Mouse (Mus musculus): ENCODE data around the gene Sh3yl1.
A peak's percentile ranks its signal among the peaks of the same experiment; 100 is the strongest.

Sh3yl1 gene

DNA sequence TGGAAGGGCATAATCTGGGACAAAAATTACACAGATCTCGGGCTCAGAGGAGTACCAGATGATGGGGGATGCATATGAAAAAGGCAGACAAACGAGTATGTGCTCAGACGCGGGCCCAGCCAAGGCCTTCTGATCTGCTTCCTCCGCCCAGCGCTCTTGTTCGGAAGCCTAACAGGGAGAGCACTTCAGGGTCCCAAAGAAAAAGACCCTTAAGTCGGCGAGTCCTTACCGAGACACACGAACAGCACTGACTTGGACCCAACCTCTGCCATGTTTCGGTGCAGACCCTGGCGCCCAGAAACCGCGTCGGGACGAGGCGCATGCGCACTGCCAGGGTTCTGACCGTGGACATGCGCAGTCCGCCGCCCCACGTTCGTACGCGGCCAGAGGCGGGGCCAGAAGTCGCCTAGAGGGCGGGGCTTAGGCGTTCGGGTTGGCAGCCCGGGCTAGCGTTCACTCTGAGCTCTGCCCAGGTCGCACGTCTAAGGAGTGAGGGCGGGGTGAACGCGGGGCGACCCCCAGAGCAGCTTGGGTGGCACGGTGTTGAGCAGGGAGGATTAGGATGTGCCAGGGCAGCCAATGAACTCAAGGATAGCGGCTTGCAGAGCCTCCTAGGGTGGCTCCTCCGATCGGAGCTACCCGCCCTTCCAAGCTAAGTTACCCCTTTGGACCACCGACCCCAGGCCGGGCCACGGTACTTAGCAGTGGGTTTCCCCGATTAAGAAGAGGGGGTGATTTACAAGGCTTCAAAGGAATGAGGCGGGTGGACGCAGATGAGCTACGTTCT lies at the start of gene Sh3yl1, which contains the start of gene Acp1:
TSS of gene Sh3yl1 (plus strand) at position 408 of the 787 bp plus-strand sequence.
TSS of gene Acp1 (minus strand) at position 329 of the 787 bp plus-strand sequence.
- DNase-seq, result peak; percentile 95

DNA sequence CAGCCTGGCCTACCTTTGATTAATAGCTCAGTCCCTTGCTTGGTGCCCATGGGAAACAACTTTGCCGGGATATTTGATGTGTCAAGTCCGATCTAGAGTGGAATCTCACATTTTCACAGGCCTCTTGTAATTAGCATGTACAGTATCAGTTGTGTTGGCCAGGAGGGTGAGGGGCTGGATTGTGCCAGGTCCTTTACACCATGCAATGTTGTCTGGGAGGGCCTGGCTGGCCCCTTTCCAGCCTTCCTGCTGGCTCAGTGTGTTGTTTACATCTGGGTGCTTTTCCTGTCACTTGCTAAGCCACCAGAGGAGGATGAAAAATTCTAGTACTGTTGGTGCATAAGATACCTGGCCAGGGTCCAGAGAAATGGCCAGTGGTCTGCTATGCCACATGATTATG lies 47.1 kb upstream of the Sh3yl1 start:
- no peak for DNase-seq

GRCm38 (mm10) chr12:30865781-30866180 lies 45.7 kb upstream of the Sh3yl1 start:
- DNase-seq, result no peak

GRCm38 (mm10) chr12:30879447-30879846 lies 32.0 kb upstream of the Sh3yl1 start:
- DNase-seq, result no peak

DNA sequence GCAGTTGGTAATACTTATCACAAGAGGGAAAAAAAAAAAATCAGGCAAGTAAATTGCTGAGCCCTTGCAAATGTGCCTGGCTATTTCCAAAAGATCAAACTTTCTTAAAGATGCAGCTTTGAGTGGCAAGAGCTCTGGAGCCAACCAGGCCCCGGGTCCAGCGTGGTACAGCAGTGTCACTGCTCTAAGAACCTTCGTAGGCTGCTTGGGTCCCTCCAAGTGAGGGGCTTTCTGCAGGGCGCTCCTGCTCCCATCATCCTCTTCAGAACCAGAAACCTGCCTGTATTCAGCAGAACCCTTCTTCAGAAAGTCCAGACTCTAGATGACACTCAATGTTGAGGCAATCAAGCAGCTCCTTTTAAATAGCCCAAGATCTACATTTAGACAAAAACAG lies 27.9 kb upstream of the Sh3yl1 start:
- DNase-seq, result no peak

DNA sequence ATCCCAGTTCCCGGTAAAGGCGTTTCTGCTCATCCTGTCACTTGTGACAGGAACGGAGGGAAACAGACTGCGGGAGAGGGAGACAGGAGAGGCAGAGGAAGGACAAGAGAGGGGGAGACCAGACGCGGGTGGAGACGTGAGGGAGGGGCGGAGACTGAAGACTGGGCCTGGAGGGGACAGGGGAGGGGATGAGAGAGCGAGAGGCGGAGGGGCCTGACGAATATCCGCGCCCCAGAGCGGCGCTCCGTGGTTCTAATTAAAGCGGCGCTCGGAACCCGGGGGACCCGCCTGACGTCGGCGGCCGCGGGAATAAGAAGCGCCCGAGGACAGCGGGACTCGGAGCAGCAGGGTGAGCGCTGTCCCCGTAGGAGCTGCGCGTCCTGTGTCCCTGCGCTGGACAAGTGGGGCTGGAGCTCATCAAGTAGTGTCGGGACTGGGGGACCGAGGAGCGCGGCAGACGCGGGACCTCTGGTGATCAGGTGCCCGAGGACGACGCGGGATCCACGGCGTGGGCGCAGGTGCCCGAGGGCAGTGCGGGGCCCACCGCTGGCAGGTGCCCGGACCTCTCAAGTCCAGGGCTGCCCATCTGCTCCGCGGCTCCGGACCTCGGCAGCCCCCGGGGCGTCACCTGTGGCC lies 27.4 kb upstream of the Sh3yl1 start, which contains the start of gene Alkal2:
TSS of gene Alkal2 (plus strand) at position 337 of the 636 bp plus-strand sequence.
- DNase-seq, result peak; percentile 69

DNA sequence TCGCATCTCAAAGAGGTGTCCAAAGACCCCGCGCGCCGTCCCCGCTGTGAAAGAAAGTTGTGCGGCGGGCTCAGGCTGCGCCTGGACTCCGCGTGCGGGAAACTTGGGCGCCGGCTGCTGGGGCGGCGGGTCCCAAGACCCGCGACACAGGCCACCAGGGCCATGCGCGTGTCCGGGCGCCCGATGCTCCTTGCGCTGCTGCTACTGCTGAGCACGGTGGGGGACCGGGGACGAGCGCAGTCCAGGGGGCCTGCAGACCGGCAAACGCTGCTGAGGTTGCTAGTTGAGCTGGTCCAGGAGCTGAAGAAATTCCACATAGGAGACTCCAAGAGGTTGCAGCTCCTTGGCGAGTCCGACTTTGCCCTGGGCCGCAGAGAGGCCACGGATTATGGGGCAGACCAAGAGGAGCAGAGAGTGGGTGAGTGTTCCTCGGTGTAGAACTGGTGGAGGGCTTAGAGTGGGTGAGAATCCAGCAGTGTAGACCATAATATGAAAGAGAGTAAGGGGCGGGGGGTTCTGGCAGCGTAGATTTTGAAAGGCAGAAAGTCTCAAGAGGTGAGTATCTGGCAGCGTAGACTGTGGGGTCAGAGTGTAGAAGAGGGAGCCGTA lies 26.7 kb upstream of the Sh3yl1 start:
- peak; percentile 39 for DNase-seq

GRCm38 (mm10) chr12:30885891-30886290 lies 25.6 kb upstream of the Sh3yl1 start:
- DNase-seq, result peak; percentile 25

DNA sequence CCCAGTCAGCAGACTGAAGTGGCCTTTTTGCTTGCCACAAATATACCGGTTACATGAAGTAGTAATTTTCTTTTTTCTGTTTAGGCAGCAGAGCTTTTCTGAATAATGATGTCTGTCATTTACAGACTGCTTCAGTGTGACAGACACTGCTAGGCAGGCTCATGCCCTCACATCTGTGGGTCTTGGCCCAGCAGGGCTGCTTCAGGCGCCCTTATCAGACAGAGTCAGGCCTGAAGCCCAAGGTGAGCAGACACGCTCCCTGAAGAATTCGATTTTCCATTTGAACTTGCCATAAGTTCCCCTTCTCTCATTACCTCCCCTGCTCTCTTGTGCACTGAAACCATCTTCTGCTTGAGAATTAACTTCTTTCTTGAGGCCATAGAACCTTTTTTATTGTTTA lies 23.5 kb upstream of the Sh3yl1 start:
- DNase-seq, result no peak

DNA sequence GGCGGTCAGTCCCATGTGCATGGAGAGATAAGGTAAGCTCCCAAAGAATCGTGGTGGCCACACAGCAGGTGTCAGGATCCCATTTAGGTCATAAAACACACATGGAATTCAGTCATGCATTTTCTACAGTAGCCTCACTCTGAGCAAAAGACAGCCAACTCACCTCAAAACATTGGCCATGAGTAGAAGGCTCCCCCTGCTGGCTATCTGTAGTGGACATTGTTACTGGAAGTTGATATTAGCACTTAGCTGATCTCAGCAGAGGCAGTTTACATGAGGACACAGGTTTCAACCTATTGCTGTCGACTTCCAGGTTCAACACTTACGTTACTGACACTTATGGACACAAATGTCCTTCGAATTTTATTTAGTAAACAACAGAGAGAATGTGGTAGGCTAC lies 21.4 kb upstream of the Sh3yl1 start:
- peak; percentile 76 for DNase-seq

DNA sequence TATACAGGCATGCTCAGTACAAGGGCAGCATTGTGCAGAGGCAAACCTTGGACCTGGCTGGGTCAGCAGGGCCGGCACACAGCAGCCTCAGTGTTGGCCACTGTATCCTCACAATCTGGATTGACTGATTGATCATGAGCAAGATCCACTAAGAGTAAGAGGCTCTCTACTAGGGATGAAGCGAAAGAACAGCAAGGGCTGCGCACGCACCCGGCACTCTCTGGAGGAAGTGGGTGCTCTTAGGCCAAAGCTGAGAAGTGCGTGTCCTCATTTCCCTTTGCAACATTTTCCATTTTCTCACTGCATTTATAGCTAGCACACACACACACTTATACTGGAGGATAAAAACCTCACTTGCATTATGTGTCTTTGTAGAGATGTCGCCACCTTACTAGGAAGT lies 20.0 kb upstream of the Sh3yl1 start:
- no peak for DNase-seq

GRCm38 (mm10) chr12:30897039-30897438 lies 14.4 kb upstream of the Sh3yl1 start:
- DNase-seq, result no peak

DNA sequence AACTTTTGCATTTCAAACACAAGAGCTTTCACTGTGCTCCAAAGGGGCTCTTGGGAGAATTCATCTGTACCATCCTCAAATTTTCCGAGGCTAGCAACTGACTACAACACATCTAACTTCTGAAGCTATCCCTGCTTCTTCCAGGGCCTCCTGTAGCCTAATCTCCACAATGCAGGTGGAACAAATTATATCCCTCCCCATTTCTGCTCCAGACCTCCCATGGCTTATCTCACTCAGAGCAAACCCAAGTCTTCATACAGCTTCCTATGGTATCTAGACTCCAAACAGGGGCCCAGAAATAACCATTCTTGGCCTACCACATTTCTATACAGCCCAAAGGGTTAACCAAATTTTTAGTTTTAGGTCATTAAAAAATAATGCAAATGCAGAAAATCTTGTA lies 2.8 kb upstream of the Sh3yl1 start:
- DNase-seq, result no peak

DNA sequence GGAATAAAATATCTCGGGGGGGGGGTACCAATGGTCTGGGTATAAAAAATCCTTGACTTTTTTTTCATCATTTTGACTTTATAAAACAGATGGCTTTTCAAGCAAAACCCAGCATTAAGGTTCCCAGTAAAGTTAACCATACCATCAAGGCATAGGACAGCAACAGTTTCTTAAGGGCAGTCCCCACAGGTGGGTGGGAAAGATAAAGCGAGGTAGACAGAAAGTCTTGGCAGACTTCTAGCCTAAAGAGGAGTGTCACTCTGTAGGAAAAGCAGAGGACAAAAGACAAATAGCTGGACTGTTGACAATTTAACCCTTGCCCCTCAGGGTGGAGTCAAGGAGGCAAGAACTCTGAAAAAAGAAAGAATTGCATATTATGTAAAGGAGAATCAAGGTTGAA lies 1.6 kb upstream of the Sh3yl1 start:
- DNase-seq, result no peak

DNA sequence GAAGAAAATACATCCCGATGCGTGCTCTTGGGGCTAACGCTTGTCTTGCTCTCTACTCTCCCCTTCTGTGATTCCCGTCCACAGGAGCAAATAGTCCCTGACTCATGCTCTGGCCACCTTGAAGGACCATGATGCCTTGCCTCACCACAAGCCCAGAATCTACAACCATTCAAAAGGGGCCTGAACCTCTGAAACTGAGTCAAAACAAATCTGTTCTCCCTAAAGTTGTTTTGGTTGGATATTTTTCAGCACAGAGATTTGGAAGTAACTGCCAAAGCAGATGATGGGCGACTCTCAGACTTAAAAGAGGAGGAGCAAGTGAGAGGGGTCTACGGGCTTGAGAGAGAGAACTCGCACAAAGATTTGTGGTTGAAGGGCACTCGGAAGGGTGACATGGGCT lies 608 bp upstream of the Sh3yl1 start:
- no peak for DNase-seq

GRCm38 (mm10) chr12:30912048-30912381 lies 547 bp downstream of the Sh3yl1 start:
- no peak for DNase-seq

GRCm38 (mm10) chr12:30912840-30913239 lies 1.4 kb downstream of the Sh3yl1 start:
- no peak for DNase-seq

DNA sequence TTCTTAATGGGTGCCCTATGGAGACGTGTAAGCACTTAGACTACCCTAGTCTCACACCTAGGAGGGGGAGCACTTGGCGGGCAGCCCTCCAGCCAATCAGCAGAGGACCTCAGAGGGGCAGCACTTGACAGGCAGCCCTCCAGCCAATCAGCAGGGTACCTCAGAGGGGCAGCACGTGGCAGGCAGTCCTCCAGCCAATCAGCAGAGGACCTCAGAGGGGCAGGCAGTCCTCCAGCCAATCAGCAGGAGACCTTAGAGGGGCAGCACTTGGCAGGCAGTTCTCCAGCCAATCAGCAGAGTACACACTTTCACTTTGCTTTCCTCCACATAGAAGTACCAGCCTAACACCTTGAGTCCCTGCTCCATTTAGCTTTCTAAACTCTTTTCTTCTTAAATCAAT lies 10.9 kb downstream of the Sh3yl1 start:
- peak; percentile 23 for DNase-seq

DNA sequence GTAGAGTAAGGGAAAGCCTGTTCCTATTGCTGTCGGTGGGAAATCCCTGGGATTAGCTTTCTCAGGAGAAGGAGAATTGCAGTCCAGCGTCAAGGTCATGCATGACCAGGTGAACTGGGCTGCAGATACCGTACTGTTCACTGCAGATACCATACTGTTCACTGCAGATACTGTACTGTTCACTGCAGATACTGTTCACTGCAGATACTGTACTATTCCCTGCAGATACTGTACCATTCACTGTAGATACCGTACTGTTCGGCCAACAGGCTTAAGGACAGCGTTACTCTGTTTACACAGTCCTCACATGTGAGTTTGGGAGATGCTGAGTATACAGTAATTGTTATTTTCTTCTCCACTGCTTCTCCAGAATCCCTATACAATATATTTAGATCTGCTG lies 16.7 kb downstream of the Sh3yl1 start:
- no peak for DNase-seq

- no peak for DNase-seq
These were observed 21.8 kb downstream of the Sh3yl1 start for GRCm38 (mm10) chr12:30933299-30933698.

DNA sequence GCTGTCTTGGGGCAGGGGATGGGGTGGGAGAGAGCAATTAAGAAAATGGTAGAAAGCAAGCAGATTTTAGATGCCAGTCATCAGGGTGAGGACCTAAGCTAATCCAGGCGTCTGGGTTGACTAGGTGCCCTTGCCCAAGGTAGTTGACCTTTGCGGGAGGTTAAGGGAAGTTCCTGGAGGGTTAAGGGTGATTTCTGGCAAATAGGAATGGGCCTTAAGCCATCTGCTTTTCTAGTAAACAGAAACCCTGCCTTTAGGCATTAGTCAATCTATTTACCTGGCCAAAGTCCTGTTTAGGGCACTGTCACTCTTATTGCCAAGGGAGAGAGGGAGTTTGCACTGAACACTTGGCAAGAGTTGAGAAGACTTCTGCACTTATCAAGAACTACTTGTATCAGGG lies 25.4 kb downstream of the Sh3yl1 start:
- no peak for DNase-seq

DNA sequence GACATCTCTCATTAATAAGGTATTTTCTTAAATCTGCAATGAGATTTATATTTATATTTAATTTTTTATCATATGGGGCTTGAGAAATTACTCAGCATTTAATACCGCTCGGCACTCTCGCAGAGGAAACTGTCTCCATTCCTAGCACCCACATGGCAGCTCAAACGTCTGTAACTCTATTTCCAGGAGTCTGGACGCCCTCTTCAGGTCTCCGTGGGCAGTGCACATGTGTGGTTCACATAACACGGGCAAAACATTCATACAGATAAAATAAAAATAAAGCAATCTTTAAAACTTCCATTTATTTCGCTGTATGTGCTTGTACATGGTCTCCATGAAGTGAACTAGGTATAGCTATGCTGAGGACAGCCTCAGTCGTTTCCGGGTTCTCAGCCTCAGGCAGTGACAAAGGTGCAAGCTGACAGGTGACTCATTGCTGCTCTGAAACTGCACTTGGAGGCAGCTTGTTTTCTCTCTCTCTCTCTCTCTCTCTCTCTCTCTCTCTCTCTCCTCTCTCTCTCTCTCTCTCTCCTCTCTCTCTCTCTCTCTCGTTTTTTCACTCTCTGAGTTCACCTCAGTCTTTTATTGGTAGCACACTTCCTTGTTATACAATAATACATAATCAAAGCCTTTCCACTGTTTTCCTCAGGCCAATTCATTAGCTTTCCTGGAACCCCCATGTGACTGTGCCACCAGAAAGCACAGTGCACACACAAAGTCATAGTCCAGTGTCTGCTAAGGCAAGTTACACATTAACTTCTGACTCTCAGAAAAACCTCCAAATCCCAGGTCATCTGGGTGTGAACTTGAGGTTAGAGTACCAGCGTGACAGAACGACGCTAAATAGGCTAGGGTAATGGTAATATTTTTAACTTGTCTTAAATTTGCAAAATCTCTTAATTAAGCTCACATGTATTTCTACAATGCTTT lies 31.9 kb downstream of the Sh3yl1 start:
- no peak for DNase-seq

DNA sequence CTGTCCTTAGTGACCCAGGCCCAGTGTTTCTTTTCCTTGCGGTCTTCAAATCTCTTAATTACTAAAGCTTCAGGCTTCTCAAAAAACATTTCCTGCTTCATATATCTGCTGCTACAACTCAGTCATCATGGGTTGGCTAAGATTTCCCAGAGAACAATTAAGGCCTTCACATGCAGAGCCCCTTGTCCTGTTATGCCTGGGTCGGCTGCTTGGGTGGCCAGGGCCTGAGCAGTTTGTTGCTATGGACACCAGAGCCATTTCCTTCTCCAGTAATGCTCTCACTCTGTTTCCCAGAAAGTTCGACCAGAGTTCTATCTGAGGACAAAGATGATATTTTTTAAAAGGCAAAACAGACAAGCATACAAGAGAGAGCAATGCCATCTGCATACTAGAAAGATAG lies 32.7 kb downstream of the Sh3yl1 start:
- DNase-seq, result peak; percentile 72
